Mouse (Mus musculus) intestine, embryonic 15.5 days (tissue): ENCODE data around the gene Rhno1. TPM values are rescaled to one million over a fixed set of nuclear protein-coding genes. Genes with fewer than 3 reads are reported as not detected.
"Not testable (repeated sequence)": the region's sequence is repeated elsewhere in the genome, so short reads cannot be mapped to it uniquely, and the experiment has no call there.

Experiments
- ATAC-seq: fragments of 200-750 bp; cut with Nextera tagmentation; 2 replicates; pipeline ENCODE4 v1.8.0; 2017; ENCODE audit warnings: moderate TSS enrichment, moderate library complexity
- H3K27ac ChIP-seq: fragments of 300-500 bp; sonication (generic); 2 replicates; pipeline ENCODE4 v1.5.1; 2015; ENCODE audit warnings: mild to moderate bottlenecking, inconsistent platforms
- H3K27me3 ChIP-seq: fragments of 300-500 bp; sonication (generic); replicated peaks from 2 replicates; pipeline ENCODE4 v1.6.1; 2015; ENCODE audit warnings: inconsistent platforms
- H3K36me3 ChIP-seq: fragments of 300-500 bp; sonication (generic); 2 replicates; pipeline ENCODE4 v1.6.1; 2015; ENCODE audit warnings: inconsistent platforms
- H3K4me1 ChIP-seq: fragments of 300-500 bp; sonication (generic); replicated peaks from 2 replicates; pipeline ENCODE4 v1.6.1; 2015; ENCODE audit warnings: inconsistent platforms
- H3K4me2 ChIP-seq: fragments of 300-500 bp; sonication (generic); replicated peaks from 2 replicates; pipeline ENCODE4 v1.6.1; 2015; ENCODE audit warnings: mild to moderate bottlenecking, inconsistent platforms
- H3K4me3 ChIP-seq: fragments of 300-500 bp; sonication (generic); replicated peaks from 2 replicates; pipeline ENCODE4 v1.5.1; 2015; ENCODE audit warnings: inconsistent platforms
- H3K9ac ChIP-seq: fragments of 300-500 bp; sonication (generic); 2 replicates; pipeline ENCODE4 v1.6.1; 2015; ENCODE audit warnings: inconsistent platforms
- H3K9me3 ChIP-seq: fragments of 300-500 bp; sonication (generic); 2 replicates; pipeline ENCODE4 v1.6.1; 2016; ENCODE audit warnings: inconsistent platforms
- WGBS: fragments of 180-500 bp; shearing (Covaris S2); methylation state at CpG from one replicate; pipeline ENCODE4 v1.1.7; 2015; 5-methylcytosine and 5-hydroxymethylcytosine counted together
- polyA plus RNA-seq: library from polyadenylated mRNA; unstranded; fragments of >200 nt; fragmentation: Nextera tagmentation; extraction: Ambion mirVana; gene quantifications from 2 replicates; pipeline ENCODE4 v1.2.1, GENCODE M21; 2015

Rhno1 gene
- polyA plus RNA-seq, 1 experiment from 2014 or later: 107 TPM

GRCm38 (mm10) chr6:128383752-128384151, 21.0 kb upstream of the Rhno1 start:
- H3K9ac ChIP-seq: no peak overlapping the region
- ATAC-seq: no peak
- WGBS: 79% methylated on average over 7 of the region's 7 CpGs
- no peaks in the 10 kb centered on the region for H3K9me3 ChIP-seq
- no peak overlapping the region for H3K4me2 ChIP-seq
- H3K36me3 ChIP-seq: no peaks in the 10 kb centered on the region
- H3K4me3 ChIP-seq: no peak overlapping the region
- H3K4me1 ChIP-seq: 0 out of 2 replicates have a peak, but pooled peaks cover 1% of the 10 kb centered on the region
- no peaks in the 10 kb centered on the region for H3K27me3 ChIP-seq
- H3K27ac ChIP-seq: no peak overlapping the region

GRCm38 (mm10) chr6:128381254-128381653, 18.5 kb upstream of the Rhno1 start:
- WGBS: 58% methylated on average over 3 of the region's 3 CpGs
- H3K4me3 ChIP-seq: no peak overlapping the region
- no peak for ATAC-seq
- no peaks in the 10 kb centered on the region for H3K27me3 ChIP-seq
- no peaks in the 10 kb centered on the region for H3K4me1 ChIP-seq
- peaks cover 2% of the 10 kb centered on the region; the same call in 1 of the 2 replicates for H3K36me3 ChIP-seq
- H3K9me3 ChIP-seq: no peaks in the 10 kb centered on the region
- no peak overlapping the region for H3K4me2 ChIP-seq
- H3K9ac ChIP-seq: no peak overlapping the region
- H3K27ac ChIP-seq: no peak overlapping the region

GRCm38 (mm10) chr6:128380594-128381167, 18.0 kb upstream of the Rhno1 start:
- H3K27me3 ChIP-seq, H3K9ac ChIP-seq, H3K9me3 ChIP-seq, H3K4me3 ChIP-seq, H3K27ac ChIP-seq, ATAC-seq, H3K36me3 ChIP-seq, H3K4me2 ChIP-seq, H3K4me1 ChIP-seq: not testable (repeated sequence)
- WGBS: 59% methylated on average over 1 of the region's 1 CpGs

GRCm38 (mm10) chr6:128379636-128380035, 16.9 kb upstream of the Rhno1 start:
- 83% methylated on average over 16 of the region's 16 CpGs for WGBS
- no peaks in the 10 kb centered on the region for H3K9me3 ChIP-seq
- H3K4me2 ChIP-seq: no peak overlapping the region
- H3K4me3 ChIP-seq: no peak overlapping the region
- no peaks in the 10 kb centered on the region for H3K4me1 ChIP-seq
- no peak overlapping the region for H3K27ac ChIP-seq
- ATAC-seq: no peak
- H3K36me3 ChIP-seq: peaks cover 7% of the 10 kb centered on the region; the same call in 1 of the 2 replicates
- H3K27me3 ChIP-seq: no peaks in the 10 kb centered on the region
- H3K9ac ChIP-seq: no peak overlapping the region

- no peaks in the 10 kb centered on the region for H3K9me3 ChIP-seq
- 90% methylated on average over 17 of the region's 17 CpGs for WGBS
- no peak overlapping the region for H3K4me3 ChIP-seq
- H3K36me3 ChIP-seq: peaks cover 37% of the 10 kb centered on the region
- H3K27me3 ChIP-seq: no peaks in the 10 kb centered on the region
- no peak overlapping the region for H3K4me2 ChIP-seq
- H3K27ac ChIP-seq: no peak overlapping the region
- no peak for ATAC-seq
- H3K9ac ChIP-seq: no peak overlapping the region
- H3K4me1 ChIP-seq: no peaks in the 10 kb centered on the region
Measured at GRCm38 (mm10) chr6:128376371-128377085, 13.8 kb upstream of the Rhno1 start.

- Histone ChIP-seq H3K27me3 (no peaks in the 10 kb centered on the region), H3K4me2 (no peak within 1 kb of the TSS), H3K9me3 (no peaks in the 10 kb centered on the region), H3K27ac (no peak within 1 kb of the TSS), H3K9ac (no peak within 1 kb of the TSS), H3K4me3 (no peak within 1 kb of the TSS), H3K4me1 (no peaks in the 10 kb centered on the region), H3K36me3 (peaks cover 50% of the 10 kb centered on the region)
- 54% methylated on average over 6 of the region's 6 CpGs for WGBS
- ATAC-seq: no peak
Measured at GRCm38 (mm10) chr6:128375192-128375591, 12.5 kb upstream of the Rhno1 start, which contains the start of the genes Tex52 and Gm44596. Gene Tex52, plus strand, starts transcription at chr6:128375456. Gene Gm44596, plus strand, starts transcription at chr6:128375503.

- Histone ChIP-seq H3K4me3 (no peak overlapping the region), H3K9ac (no peak overlapping the region), H3K27ac (no peak overlapping the region), H3K27me3 (no peaks in the 10 kb centered on the region), H3K9me3 (no peaks in the 10 kb centered on the region), H3K4me1 (no peaks in the 10 kb centered on the region), H3K36me3 (peaks cover 72% of the 10 kb centered on the region), H3K4me2 (no peak overlapping the region)
- 88% methylated on average over 5 of the region's 5 CpGs for WGBS
- ATAC-seq: no peak
Measured at GRCm38 (mm10) chr6:128370040-128370439, 7.3 kb upstream of the Rhno1 start.

- Histone ChIP-seq H3K4me3 (no peak overlapping the region), H3K36me3 (peaks cover 38% of the 10 kb centered on the region)
- 88% methylated on average over 5 of the region's 5 CpGs for WGBS
Measured at GRCm38 (mm10) chr6:128366466-128366865, 3.8 kb upstream of the Rhno1 start.

GRCm38 (mm10) chr6:128364721-128365120, 2.0 kb upstream of the Rhno1 start:
- ATAC-seq: no peak
- Histone ChIP-seq H3K4me3 (no peak overlapping the region), H3K36me3 (peaks cover 22% of the 10 kb centered on the region), H3K27me3 (no peaks in the 10 kb centered on the region), H3K4me1 (peaks cover 14% of the 10 kb centered on the region), H3K9me3 (no peaks in the 10 kb centered on the region), H3K4me2 (no peak overlapping the region), H3K27ac (no peak overlapping the region), H3K9ac (no peak overlapping the region)
- WGBS: 74% methylated on average over 6 of the region's 6 CpGs

More at GRCm38 (mm10) chr6:128366466-128366865, 3.8 kb upstream of the Rhno1 start:
- ATAC-seq: no peak
- Histone ChIP-seq H3K9ac (no peak overlapping the region), H3K4me2 (no peak overlapping the region), H3K27me3 (no peaks in the 10 kb centered on the region), H3K9me3 (no peaks in the 10 kb centered on the region), H3K27ac (no peak overlapping the region), H3K4me1 (peaks cover 10% of the 10 kb centered on the region)

GRCm38 (mm10) chr6:128363007-128363825, 505 bp upstream of the Rhno1 start:
- Histone ChIP-seq H3K9me3 (no peaks in the 10 kb centered on the region), H3K9ac (peak overlapping the region; percentile 89), H3K36me3 (peaks cover 22% of the 10 kb centered on the region), H3K27me3 (no peaks in the 10 kb centered on the region), H3K4me2 (peak overlapping the region; percentile 78), H3K27ac (peak overlapping the region; percentile 96), H3K4me3 (peak overlapping the region; percentile 98), H3K4me1 (peaks cover 14% of the 10 kb centered on the region)
- under 1% methylated on average over 45 of the region's 46 CpGs for WGBS
- ATAC-seq: peak; percentile 60; the same call in 1 of the 2 replicates

- no peaks in the 10 kb centered on the region for H3K9me3 ChIP-seq
- H3K36me3 ChIP-seq: peaks cover 22% of the 10 kb centered on the region
- ATAC-seq: no peak
- peaks cover 14% of the 10 kb centered on the region for H3K4me1 ChIP-seq
- no peaks in the 10 kb centered on the region for H3K27me3 ChIP-seq
- H3K27ac ChIP-seq: peak overlapping the region; percentile 96
- H3K9ac ChIP-seq: peak overlapping the region; percentile 89
- H3K4me3 ChIP-seq: peak overlapping the region; percentile 98
- 13% methylated on average over 9 of the region's 9 CpGs for WGBS
- H3K4me2 ChIP-seq: peak overlapping the region; percentile 78
Measured at GRCm38 (mm10) chr6:128361901-128362300, 810 bp downstream of the Rhno1 start.

- Histone ChIP-seq H3K4me1 (peaks cover 13% of the 10 kb centered on the region), H3K27ac (no peak overlapping the region), H3K4me3 (no peak overlapping the region), H3K36me3 (peaks cover 15% of the 10 kb centered on the region), H3K27me3 (no peaks in the 10 kb centered on the region), H3K4me2 (no peak overlapping the region), H3K9me3 (no peaks in the 10 kb centered on the region), H3K9ac (no peak overlapping the region)
- ATAC-seq: no peak
- WGBS: 31% methylated on average over 2 of the region's 2 CpGs
Measured at GRCm38 (mm10) chr6:128358999-128359398, 3.7 kb downstream of the Rhno1 start.
